Mouse (Mus musculus) MEL (cell line): ENCODE measurements around the gene Rab21. TPM values are rescaled to one million over a fixed set of nuclear protein-coding genes. Genes with fewer than 3 reads are reported as not detected.
A peak's percentile ranks its signal among the peaks of the same experiment; 100 is the strongest.

Experiments
- DNase-seq: peaks from one replicate; pipeline ENCODE4 v3.0.0; 2011; ENCODE audit warnings: low read depth, low spot score
- H3K27ac ChIP-seq: 2 replicates; pipeline ENCODE4 v1.5.1; 2012; ENCODE audit warnings: low read depth, mild to moderate bottlenecking, control low read depth, low read length, moderate library complexity; ENCODE audit not compliant: control insufficient read depth
- H3K27me3 ChIP-seq, 2 experiments: fragments of 150-350 bp in 1 of 2; sonication (generic) in 1 of 2; 2 replicates each; pipeline ENCODE4 v1.6.1; 2012; ENCODE audit warnings: low read length in 2 of 2, mild to moderate bottlenecking in 2 of 2, improper control_type of control experiment in 1 of 2, moderate library complexity in 1 of 2; ENCODE audit not compliant: insufficient read depth in 2 of 2, control insufficient read depth in 1 of 2
- H3K36me3 ChIP-seq, 2 experiments: 2 replicates each; pipeline ENCODE4 v1.6.1; 2012 to 2014; ENCODE audit warnings: low read length in 2 of 2, improper control_type of control experiment in 1 of 2, inconsistent platforms in 1 of 2, mild to moderate bottlenecking in 1 of 2; ENCODE audit not compliant: insufficient read depth in 2 of 2, control insufficient read depth in 1 of 2
- H3K4me1 ChIP-seq, 2 experiments: fragments of 150-350 bp in 1 of 2; sonication (generic) in 1 of 2; 2 replicates each; pipeline ENCODE4 v1.6.1; 2012; ENCODE audit warnings: low read length in 2 of 2, improper control_type of control experiment in 1 of 2, mild to moderate bottlenecking in 1 of 2; ENCODE audit not compliant: insufficient read depth in 2 of 2, control insufficient read depth in 1 of 2
- H3K4me3 ChIP-seq, 2 experiments: fragments of 150-350 bp in 1 of 2; sonication (generic) in 1 of 2; 2 replicates each; pipeline ENCODE4 v1.5.1; 2012; ENCODE audit warnings: low read depth in 2 of 2, low read length in 2 of 2, mild to moderate bottlenecking in 2 of 2, moderate library complexity in 2 of 2, control low read depth in 1 of 2, improper control_type of control experiment in 1 of 2; ENCODE audit not compliant: control insufficient read depth in 1 of 2, insufficient read depth in 1 of 2
- H3K79me2 ChIP-seq: 2 replicates; pipeline ENCODE4 v1.6.1; 2012; ENCODE audit warnings: mild to moderate bottlenecking, low read length, moderate library complexity; ENCODE audit not compliant: control insufficient read depth, poor library complexity, insufficient read depth
- H3K9ac ChIP-seq: 2 replicates; pipeline ENCODE4 v1.6.1; 2012; ENCODE audit warnings: low read depth, mild to moderate bottlenecking, control low read depth, low read length, moderate library complexity; ENCODE audit not compliant: control insufficient read depth, poor library complexity, severe bottlenecking
- H3K9me3 ChIP-seq: fragments of 150-350 bp; sonication (generic); replicated peaks from 2 replicates; pipeline ENCODE4 v1.6.1; 2012; ENCODE audit warnings: mild to moderate bottlenecking, low read length, improper control_type of control experiment, moderate library complexity; ENCODE audit not compliant: insufficient read depth
- CHD1 ChIP-seq: IDR thresholded peaks from 2 replicates; pipeline ENCODE4 v1.6.1; 2012; ENCODE audit warnings: low read depth, mild to moderate bottlenecking, inconsistent platforms, low read length, improper control_type of control experiment
- CHD2 ChIP-seq: IDR thresholded peaks from 2 replicates; pipeline ENCODE4 v1.6.1; 2011; ENCODE audit warnings: low read length, improper control_type of control experiment
- CTCF ChIP-seq, 3 experiments: IDR thresholded peaks in 2 of 3; conservative IDR thresholded peaks in 1 of 3; 2 replicates each; pipeline ENCODE4 v1.5.1; 2011 to 2012; ENCODE audit warnings: low read length in 3 of 3, low read depth in 2 of 3, mild to moderate bottlenecking in 2 of 3, improper control_type of control experiment in 1 of 3, inconsistent platforms in 1 of 3, mixed read lengths in 1 of 3, moderate library complexity in 1 of 3; ENCODE audit not compliant: control insufficient read depth in 1 of 3, insufficient read depth in 1 of 3, poor library complexity in 1 of 3, severe bottlenecking in 1 of 3
- ELF1 ChIP-seq: IDR thresholded peaks from 2 replicates; pipeline ENCODE4 v1.6.1; 2014; ENCODE audit warnings: low read depth, mild to moderate bottlenecking, inconsistent platforms, low read length, improper control_type of control experiment, moderate library complexity
- EP300 ChIP-seq, 2 experiments: IDR thresholded peaks; 2 replicates each; pipeline ENCODE4 v1.6.1; 2011; ENCODE audit warnings: improper control_type of control experiment in 2 of 2, low read length in 2 of 2, low read depth in 1 of 2, mild to moderate bottlenecking in 1 of 2
- ETS1 ChIP-seq: IDR thresholded peaks from 2 replicates; pipeline ENCODE4 v1.6.1; 2012; ENCODE audit warnings: low read depth, mild to moderate bottlenecking, inconsistent platforms, low read length, improper control_type of control experiment, moderate library complexity
- GABPA ChIP-seq: IDR thresholded peaks from 2 replicates; pipeline ENCODE4 v1.6.1; 2012; ENCODE audit warnings: low read depth, mild to moderate bottlenecking, inconsistent platforms, low read length, improper control_type of control experiment, moderate library complexity
- GATA1 ChIP-seq: IDR thresholded peaks from 2 replicates; pipeline ENCODE4 v1.6.1; 2011; ENCODE audit warnings: low read depth, low read length, improper control_type of control experiment
- HCFC1 ChIP-seq: IDR thresholded peaks from 2 replicates; pipeline ENCODE4 v1.6.1; 2012; ENCODE audit warnings: low read depth, mild to moderate bottlenecking, inconsistent platforms, low read length, improper control_type of control experiment, moderate library complexity
- JUND ChIP-seq: IDR thresholded peaks from 2 replicates; pipeline ENCODE4 v1.6.1; 2011; ENCODE audit warnings: low read depth, mild to moderate bottlenecking, improper control_type of control experiment, low read length
- KAT2A ChIP-seq: conservative IDR thresholded peaks from 2 replicates; pipeline ENCODE4 v1.6.1; 2012; ENCODE audit warnings: low read depth, low read length, improper control_type of control experiment, inconsistent platforms
- MAFK ChIP-seq: IDR thresholded peaks from 2 replicates; pipeline ENCODE4 v1.6.1; 2011; ENCODE audit warnings: low read depth, mild to moderate bottlenecking, low read length, improper control_type of control experiment, borderline replicate concordance
- MAX ChIP-seq: IDR thresholded peaks from 2 replicates; pipeline ENCODE4 v1.6.1; 2011; ENCODE audit warnings: low read length, improper control_type of control experiment
- MEF2A ChIP-seq: IDR thresholded peaks from 2 replicates; pipeline ENCODE4 v1.6.1; 2014; ENCODE audit warnings: low read depth, mild to moderate bottlenecking, inconsistent platforms, low read length, improper control_type of control experiment; ENCODE audit not compliant: poor library complexity, insufficient replicate concordance, severe bottlenecking; ENCODE audit errors: extremely low read depth
- MYB ChIP-seq: IDR thresholded peaks from 2 replicates; pipeline ENCODE4 v1.6.1; 2011; ENCODE audit warnings: mild to moderate bottlenecking, low read depth, low read length, improper control_type of control experiment
- MYC ChIP-seq: IDR thresholded peaks from 2 replicates; pipeline ENCODE4 v1.6.1; 2011; ENCODE audit warnings: low read depth, mild to moderate bottlenecking, low read length, improper control_type of control experiment, moderate library complexity
- NELFE ChIP-seq: IDR thresholded peaks from 2 replicates; pipeline ENCODE4 v1.6.1; 2011; ENCODE audit warnings: low read depth, low read length, improper control_type of control experiment
- NRF1 ChIP-seq: IDR thresholded peaks from 2 replicates; pipeline ENCODE4 v1.6.1; 2014; ENCODE audit warnings: low read depth, mild to moderate bottlenecking, inconsistent platforms, low read length, improper control_type of control experiment, moderate library complexity; ENCODE audit not compliant: poor library complexity, insufficient read depth, severe bottlenecking
- POLR2A ChIP-seq, 2 experiments: IDR thresholded peaks; 2 replicates each; pipeline ENCODE4 v1.6.1; 2011 to 2012; ENCODE audit warnings: low read length in 2 of 2, mild to moderate bottlenecking in 2 of 2, control low read depth in 1 of 2, improper control_type of control experiment in 1 of 2, low read depth in 1 of 2, moderate library complexity in 1 of 2; ENCODE audit not compliant: control insufficient read depth in 1 of 2, insufficient read depth in 1 of 2, poor library complexity in 1 of 2
- POLR2AphosphoS2 ChIP-seq: IDR thresholded peaks from 2 replicates; pipeline ENCODE4 v1.6.1; 2011; ENCODE audit warnings: low read length, improper control_type of control experiment
- RAD21 ChIP-seq: IDR thresholded peaks from 2 replicates; pipeline ENCODE4 v1.6.1; 2011; ENCODE audit warnings: mild to moderate bottlenecking, low read depth, low read length, improper control_type of control experiment
- RCOR1 ChIP-seq: IDR thresholded peaks from 2 replicates; pipeline ENCODE4 v1.6.1; 2012; ENCODE audit warnings: low read depth, mild to moderate bottlenecking, inconsistent platforms, low read length, improper control_type of control experiment
- SIN3A ChIP-seq: IDR thresholded peaks from 2 replicates; pipeline ENCODE4 v1.6.1; 2012; ENCODE audit warnings: low read length, improper control_type of control experiment, inconsistent platforms
- SMC3 ChIP-seq: IDR thresholded peaks from 2 replicates; pipeline ENCODE4 v1.6.1; 2011; ENCODE audit warnings: low read depth, low read length, improper control_type of control experiment
- TAL1 ChIP-seq: IDR thresholded peaks from 2 replicates; pipeline ENCODE4 v1.6.1; 2012; ENCODE audit warnings: mild to moderate bottlenecking, inconsistent platforms, low read length, moderate library complexity, mixed read lengths
- TBP ChIP-seq: IDR thresholded peaks from 2 replicates; pipeline ENCODE4 v1.8.0; 2011; ENCODE audit warnings: low read depth, low read length, improper control_type of control experiment
- TCF12 ChIP-seq: IDR thresholded peaks from 2 replicates; pipeline ENCODE4 v1.6.1; 2014; ENCODE audit warnings: low read depth, mild to moderate bottlenecking, inconsistent platforms, low read length, improper control_type of control experiment, moderate library complexity
- USF2 ChIP-seq, 2 experiments: IDR thresholded peaks; 2 replicates each; pipeline ENCODE4 v1.6.1; 2011 to 2012; ENCODE audit warnings: improper control_type of control experiment in 2 of 2, low read length in 2 of 2, borderline replicate concordance in 1 of 2, inconsistent platforms in 1 of 2, low read depth in 1 of 2, mild to moderate bottlenecking in 1 of 2; ENCODE audit not compliant: insufficient read depth in 1 of 2
- ZC3H11A ChIP-seq: IDR thresholded peaks from 2 replicates; pipeline ENCODE4 v1.6.1; 2012; ENCODE audit warnings: low read depth, mild to moderate bottlenecking, inconsistent platforms, low read length, improper control_type of control experiment
- ZKSCAN1 ChIP-seq: IDR thresholded peaks from 2 replicates; pipeline ENCODE4 v1.6.1; 2012; ENCODE audit warnings: low read depth, mild to moderate bottlenecking, inconsistent platforms, low read length, improper control_type of control experiment, moderate library complexity
- ZMIZ1 ChIP-seq: IDR thresholded peaks from 2 replicates; pipeline ENCODE4 v1.6.1; 2012; ENCODE audit warnings: low read depth, mild to moderate bottlenecking, inconsistent platforms, low read length, improper control_type of control experiment, moderate library complexity
- ZNF384 ChIP-seq: IDR thresholded peaks from 2 replicates; pipeline ENCODE4 v1.6.1; 2012; ENCODE audit warnings: low read depth, mild to moderate bottlenecking, inconsistent platforms, low read length, improper control_type of control experiment
- polyA plus RNA-seq, 2 experiments: library from polyadenylated mRNA; stranded (reverse) in 1 of 2; unstranded in 1 of 2; fragments of >175 nt in 1 of 2; fragments of >200 nt in 1 of 2; gene quantifications; 2 replicates each; pipeline versions ENCODE4 v1.2.1 to v1.2.4; 2012; ENCODE audit warnings: low replicate concordance in 2 of 2, low read depth in 1 of 2; ENCODE audit not compliant: insufficient read length in 2 of 2, insufficient read depth in 1 of 2, missing spikeins in 1 of 2
- total RNA-seq: library from RNA; depleted of rRNA; stranded (reverse); fragments of 300-350 nt; gene quantifications from 2 replicates; pipeline ENCODE4 v1.2.3, GENCODE M21; 2012

Gene Rab21
- total and polyA plus RNA-seq, 3 experiments = 12.9 to 31.5 (median 20.9) TPM

DNA sequence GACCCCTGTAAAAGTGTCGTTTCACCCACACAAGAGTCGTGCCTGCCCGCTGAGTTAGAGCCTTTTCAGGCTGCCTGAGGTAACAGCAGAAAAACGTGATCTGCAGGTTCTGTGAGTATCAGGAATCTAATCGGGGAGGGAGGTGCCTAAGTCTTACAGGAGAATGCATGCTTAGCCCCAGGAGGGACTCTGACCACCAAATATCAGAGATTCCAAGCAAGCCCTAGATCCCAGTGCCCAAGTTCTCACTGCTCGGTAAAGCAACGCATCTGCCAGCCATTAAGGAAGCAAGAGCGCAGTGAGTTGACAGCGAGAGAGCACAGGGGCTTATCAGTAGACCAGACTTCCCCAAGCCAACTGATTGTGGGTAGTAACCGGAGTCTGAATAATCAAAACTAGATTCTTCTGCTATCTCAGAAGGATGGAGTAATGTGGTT lies 63.1 kb downstream of the Rab21 start (continued):
- TF ChIP-seq ZC3H11A (no peak), HCFC1 (peak; percentile 60; the same call in 1 of the 2 replicates)

GRCm38 (mm10) chr10:115251088-115251934 lies 64.1 kb downstream of the Rab21 start, which contains the start of gene Tbc1d15:
Tbc1d15 (minus strand) TSS chr10:115251467.
- Histone ChIP-seq H3K9me3 (no peaks in the 10 kb centered on the region), H3K27me3 (no peaks in the 10 kb centered on the region), H3K79me2 (peaks cover 42% of the 10 kb centered on the region), H3K27ac (peak within 1 kb of the TSS; percentile 80), H3K4me1 (peaks cover 6 to 18% of the 10 kb centered on the region in 2 experiments), H3K4me3 (peak within 1 kb of the TSS; percentile 70 to 86), H3K9ac (peak within 1 kb of the TSS; percentile 81), H3K36me3 (peaks cover 0 to 19% of the 10 kb centered on the region in 2 experiments; a peak in 2 of 4 replicates)
- peak; percentile 99 for DNase-seq
- TF ChIP-seq CHD1 (no peak), ELF1 (no peak; the same call in 1 of the 2 replicates), KAT2A (no peak; the same call in 1 of the 2 replicates), ZC3H11A (no peak), ZKSCAN1 (no peak), RCOR1 (no peak), MEF2A (no peak), TAL1 (no peak), ETS1 (peak; percentile 68; the same call in 1 of the 2 replicates), TCF12 (no peak), SIN3A (peak; percentile 99), USF2 (IDR thresholded peaks at IDR 0.05; ENCODE audit: borderline replicate concordance in 1 of 2, insufficient read depth in 1 of 2, low read depth in 1 of 2, low read length in 2 of 2) (no peak; a peak in 1 of 4 replicates), CHD2 (no peak), SMC3 (no peak), MYB (no peak; the same call in 1 of the 2 replicates), CTCF (IDR thresholded peaks at IDR 0.05 in 2 of 3, conservative IDR thresholded peaks at IDR 0.05 in 1 of 3; ENCODE audit: control insufficient read depth in 1 of 3, insufficient read depth in 1 of 3, low read depth in 2 of 3, low read length in 3 of 3, poor library complexity in 1 of 3, severe bottlenecking in 1 of 3) (no peak), MAX (peak; percentile 98), POLR2A (IDR thresholded peaks at IDR 0.05; ENCODE audit: control insufficient read depth in 1 of 2, insufficient read depth in 1 of 2, low read depth in 1 of 2, low read length in 2 of 2, poor library complexity in 1 of 2) (peak; percentile 70 to 71; a peak in 3 of 4 replicates), NRF1 (peak; percentile 97), ZNF384 (no peak), MYC (peak; percentile 58; the same call in 1 of the 2 replicates), MAFK (no peak), RAD21 (no peak), TBP (peak; percentile 78; the same call in 1 of the 2 replicates), EP300 (IDR thresholded peaks at IDR 0.05; ENCODE audit: low read depth in 1 of 2, low read length in 2 of 2) (peak in 1 of 2 experiments; percentile 27; a peak in 1 of 4 replicates), JUND (no peak), NELFE (peak; percentile 17), ZMIZ1 (0 out of 2 replicates have a peak, but pooled peaks have one; percentile 67), GABPA (no peak), GATA1 (no peak), POLR2AphosphoS2 (no peak; the same call in 1 of the 2 replicates), HCFC1 (peak; percentile 89)
